Mouse (Mus musculus): ENCODE data around the gene Letmd1. TPM values are rescaled to one million over a fixed set of nuclear protein-coding genes. Genes with fewer than 3 reads are reported as not detected.

Letmd1 gene
- polyA plus RNA-seq, 1 experiment = 9.5 TPM

- Histone ChIP-seq H3K27me3 (ENCODE audit: control insufficient read depth, insufficient read depth, low read length, poor library complexity, severe bottlenecking) (no peaks in the 10 kb centered on the region), H3K27ac (ENCODE audit: insufficient read depth, low read length) (no peak overlapping the region), H3K9me3 (replicated peaks; ENCODE audit: control insufficient read depth, insufficient read depth, low read length, poor library complexity, severe bottlenecking) (no peaks in the 10 kb centered on the region), H3K9ac (ENCODE audit: low read depth, poor library complexity, severe bottlenecking) (no peak overlapping the region), H3K4me1 (ENCODE audit: control insufficient read depth, insufficient read depth, low read length) (peaks cover 1% of the 10 kb centered on the region), H3K4me3 (ENCODE audit: low read depth, low read length) (no peak overlapping the region), H3K36me3 (ENCODE audit: control insufficient read depth, insufficient read depth, low read length, poor library complexity, severe bottlenecking) (no peaks in the 10 kb centered on the region)
- TF ChIP-seq EP300 (IDR thresholded peaks at IDR 0.05; ENCODE audit: insufficient read depth, low read depth, low read length) (no peak), POLR2A (IDR thresholded peaks at IDR 0.05; ENCODE audit: insufficient read depth, low read length) (no peak), CTCF (IDR thresholded peaks at IDR 0.05; ENCODE audit: low read depth, low read length) (peak; percentile 23)
These were observed 10.8 kb upstream of the Letmd1 start for GRCm38 (mm10) chr15:100458055-100458454.

- Histone ChIP-seq H3K9me3 (replicated peaks; ENCODE audit: control insufficient read depth, insufficient read depth, low read length, poor library complexity, severe bottlenecking) (no peaks in the 10 kb centered on the region), H3K4me3 (ENCODE audit: low read depth, low read length) (no peak overlapping the region), H3K27ac (ENCODE audit: insufficient read depth, low read length) (no peak overlapping the region), H3K27me3 (ENCODE audit: control insufficient read depth, insufficient read depth, low read length, poor library complexity, severe bottlenecking) (no peaks in the 10 kb centered on the region), H3K36me3 (ENCODE audit: control insufficient read depth, insufficient read depth, low read length, poor library complexity, severe bottlenecking) (no peaks in the 10 kb centered on the region), H3K4me1 (ENCODE audit: control insufficient read depth, insufficient read depth, low read length) (peaks cover 1% of the 10 kb centered on the region), H3K9ac (ENCODE audit: low read depth, poor library complexity, severe bottlenecking) (no peak overlapping the region)
- TF ChIP-seq EP300 (IDR thresholded peaks at IDR 0.05; ENCODE audit: insufficient read depth, low read depth, low read length) = no peak
- no peak for TF ChIP-seq CTCF (IDR thresholded peaks at IDR 0.05; ENCODE audit: low read depth, low read length)
- no peak for TF ChIP-seq POLR2A (IDR thresholded peaks at IDR 0.05; ENCODE audit: insufficient read depth, low read length)
These were observed 7.9 kb upstream of the Letmd1 start for GRCm38 (mm10) chr15:100460942-100461341.

- no peak overlapping the region for H3K27ac ChIP-seq (ENCODE audit: insufficient read depth, low read length)
- peaks cover 1% of the 10 kb centered on the region for H3K4me1 ChIP-seq (ENCODE audit: control insufficient read depth, insufficient read depth, low read length)
- TF ChIP-seq EP300 (IDR thresholded peaks at IDR 0.05; ENCODE audit: insufficient read depth, low read depth, low read length) (no peak), CTCF (IDR thresholded peaks at IDR 0.05; ENCODE audit: low read depth, low read length) (no peak), POLR2A (IDR thresholded peaks at IDR 0.05; ENCODE audit: insufficient read depth, low read length) (no peak)
- H3K4me3 ChIP-seq (ENCODE audit: low read depth, low read length) = no peak overlapping the region
- H3K9ac ChIP-seq (ENCODE audit: low read depth, poor library complexity, severe bottlenecking) = no peak overlapping the region
- H3K27me3 ChIP-seq (ENCODE audit: control insufficient read depth, insufficient read depth, low read length, poor library complexity, severe bottlenecking) = no peaks in the 10 kb centered on the region
- no peaks in the 10 kb centered on the region for H3K36me3 ChIP-seq (ENCODE audit: control insufficient read depth, insufficient read depth, low read length, poor library complexity, severe bottlenecking)
- H3K9me3 ChIP-seq (replicated peaks; ENCODE audit: control insufficient read depth, insufficient read depth, low read length, poor library complexity, severe bottlenecking) = no peaks in the 10 kb centered on the region
These were observed 7.2 kb upstream of the Letmd1 start for GRCm38 (mm10) chr15:100461646-100462045.

- H3K27ac ChIP-seq (ENCODE audit: insufficient read depth, low read length) = no peak overlapping the region
- no peaks in the 10 kb centered on the region for H3K27me3 ChIP-seq (ENCODE audit: control insufficient read depth, insufficient read depth, low read length, poor library complexity, severe bottlenecking)
- H3K4me3 ChIP-seq (ENCODE audit: low read depth, low read length) = no peak overlapping the region
- peaks cover 1% of the 10 kb centered on the region for H3K4me1 ChIP-seq (ENCODE audit: control insufficient read depth, insufficient read depth, low read length)
- no peaks in the 10 kb centered on the region for H3K36me3 ChIP-seq (ENCODE audit: control insufficient read depth, insufficient read depth, low read length, poor library complexity, severe bottlenecking)
- H3K9ac ChIP-seq (ENCODE audit: low read depth, poor library complexity, severe bottlenecking) = no peak overlapping the region
- no peak for TF ChIP-seq POLR2A (IDR thresholded peaks at IDR 0.05; ENCODE audit: insufficient read depth, low read length)
- no peak for TF ChIP-seq CTCF (IDR thresholded peaks at IDR 0.05; ENCODE audit: low read depth, low read length)
- no peak for TF ChIP-seq EP300 (IDR thresholded peaks at IDR 0.05; ENCODE audit: insufficient read depth, low read depth, low read length)
- no peaks in the 10 kb centered on the region for H3K9me3 ChIP-seq (replicated peaks; ENCODE audit: control insufficient read depth, insufficient read depth, low read length, poor library complexity, severe bottlenecking)
These were observed 6.7 kb upstream of the Letmd1 start for GRCm38 (mm10) chr15:100462086-100462485.

GRCm38 (mm10) chr15:100463712-100464111 is 5.1 kb upstream of the Letmd1 start:
- TF ChIP-seq CTCF (IDR thresholded peaks at IDR 0.05; ENCODE audit: low read depth, low read length) (peak; percentile 67), EP300 (IDR thresholded peaks at IDR 0.05; ENCODE audit: insufficient read depth, low read depth, low read length) (no peak), POLR2A (IDR thresholded peaks at IDR 0.05; ENCODE audit: insufficient read depth, low read length) (no peak)
- no peak overlapping the region for H3K27ac ChIP-seq (ENCODE audit: insufficient read depth, low read length)
- no peak overlapping the region for H3K4me3 ChIP-seq (ENCODE audit: low read depth, low read length)
- no peaks in the 10 kb centered on the region for H3K27me3 ChIP-seq (ENCODE audit: control insufficient read depth, insufficient read depth, low read length, poor library complexity, severe bottlenecking)
- H3K9me3 ChIP-seq (replicated peaks; ENCODE audit: control insufficient read depth, insufficient read depth, low read length, poor library complexity, severe bottlenecking) = no peaks in the 10 kb centered on the region
- no peaks in the 10 kb centered on the region for H3K36me3 ChIP-seq (ENCODE audit: control insufficient read depth, insufficient read depth, low read length, poor library complexity, severe bottlenecking)
- H3K4me1 ChIP-seq (ENCODE audit: control insufficient read depth, insufficient read depth, low read length) = peaks cover 1% of the 10 kb centered on the region
- H3K9ac ChIP-seq (ENCODE audit: low read depth, poor library complexity, severe bottlenecking) = no peak overlapping the region

GRCm38 (mm10) chr15:100465432-100465831 is 3.4 kb upstream of the Letmd1 start:
- Histone ChIP-seq H3K9me3 (replicated peaks; ENCODE audit: control insufficient read depth, insufficient read depth, low read length, poor library complexity, severe bottlenecking) (no peaks in the 10 kb centered on the region), H3K27ac (ENCODE audit: insufficient read depth, low read length) (no peak overlapping the region), H3K4me1 (ENCODE audit: control insufficient read depth, insufficient read depth, low read length) (peaks cover 1% of the 10 kb centered on the region), H3K36me3 (ENCODE audit: control insufficient read depth, insufficient read depth, low read length, poor library complexity, severe bottlenecking) (no peaks in the 10 kb centered on the region), H3K27me3 (ENCODE audit: control insufficient read depth, insufficient read depth, low read length, poor library complexity, severe bottlenecking) (no peaks in the 10 kb centered on the region), H3K9ac (ENCODE audit: low read depth, poor library complexity, severe bottlenecking) (no peak overlapping the region), H3K4me3 (ENCODE audit: low read depth, low read length) (no peak overlapping the region)
- TF ChIP-seq POLR2A (IDR thresholded peaks at IDR 0.05; ENCODE audit: insufficient read depth, low read length) (no peak), EP300 (IDR thresholded peaks at IDR 0.05; ENCODE audit: insufficient read depth, low read depth, low read length) (no peak), CTCF (IDR thresholded peaks at IDR 0.05; ENCODE audit: low read depth, low read length) (no peak)

All from ES-Bruce4 (cell line).